11 mouse cellular contexts compared by ENCODE assay signal in genomic region chr11:94997596-94997995, GRCm38 (mm10). TPM values are rescaled to one million over a fixed set of nuclear protein-coding genes. Genes with fewer than 3 reads are reported as not detected.
DNase-seq lines count a peak whose midpoint lies in the region; ATAC-seq and TF ChIP-seq lines count a peak whose summit lies in the region.
"Had no signal": no experiment of that assay in that cellular context is flagged by ENCODE, and none has a peak within 500 bp of the region (broad histone marks: within the 10 kb centered on the region; RNA-seq: fewer than 3 reads in every experiment).

No protein-coding gene starts in this region.

- TF ChIP-seq EP300 in MEL (IDR thresholded peaks at IDR 0.05; ENCODE audit: low read depth in 1 of 2, low read length in 2 of 2), result peak; percentile 88 to 96

- H3K4me1 ChIP-seq in hindbrain, embryonic 15.5 days (replicated peaks), result peaks cover 65% of the 10 kb centered on the region
- H3K4me1 ChIP-seq in hindbrain, embryonic 11.5 days (replicated peaks; ENCODE audit: control insufficient read depth, insufficient read depth, low read length), result peaks cover 28% of the 10 kb centered on the region
- peaks cover 45 to 73% of the 10 kb centered on the region in 2 experiments for H3K4me1 ChIP-seq in MEL (ENCODE audit: control insufficient read depth in 1 of 2, insufficient read depth in 2 of 2, low read length in 2 of 2)
- H3K4me1 ChIP-seq in forebrain, embryonic 14.5 days (ENCODE audit: control insufficient read depth, insufficient read depth, low read length), result peaks cover 45% of the 10 kb centered on the region

- H3K4me3 ChIP-seq in hindbrain, embryonic 15.5 days, result no peak overlapping the region
- H3K4me3 ChIP-seq in hindbrain, embryonic 11.5 days (ENCODE audit: low read depth, low read length), result no peak overlapping the region
- H3K4me3 ChIP-seq in MEL (ENCODE audit: control insufficient read depth in 1 of 2, insufficient read depth in 1 of 2, low read depth in 2 of 2, low read length in 2 of 2), result peak overlapping the region; percentile 6 to 15
- H3K4me3 ChIP-seq in forebrain, embryonic 14.5 days (ENCODE audit: low read depth, low read length), result no peak overlapping the region

- TF ChIP-seq RAD21 in MEL (IDR thresholded peaks at IDR 0.05; ENCODE audit: low read depth, low read length), result no peak

- H3K36me3 ChIP-seq in hindbrain, embryonic 15.5 days, result peaks cover 27% of the 10 kb centered on the region
- H3K36me3 ChIP-seq in hindbrain, embryonic 11.5 days (ENCODE audit: control insufficient read depth, insufficient read depth, low read length), result peaks cover 21% of the 10 kb centered on the region
- H3K36me3 ChIP-seq in MEL (ENCODE audit: control insufficient read depth in 1 of 2, insufficient read depth in 2 of 2, low read length in 2 of 2), result peaks cover 10 to 63% of the 10 kb centered on the region in 2 experiments
- peaks cover 72% of the 10 kb centered on the region for H3K36me3 ChIP-seq in forebrain, embryonic 14.5 days (ENCODE audit: control insufficient read depth, insufficient read depth, low read length)

- H3K9me3 ChIP-seq in hindbrain, embryonic 15.5 days, result no peaks in the 10 kb centered on the region
- no peaks in the 10 kb centered on the region for H3K9me3 ChIP-seq in hindbrain, embryonic 11.5 days (ENCODE audit: control insufficient read depth, low read length)
- H3K9me3 ChIP-seq in MEL (replicated peaks; ENCODE audit: insufficient read depth, low read length), result no peaks in the 10 kb centered on the region
- no peaks in the 10 kb centered on the region for H3K9me3 ChIP-seq in forebrain, embryonic 14.5 days (replicated peaks; ENCODE audit: control insufficient read depth, low read length)

- H3K79me2 ChIP-seq in MEL (ENCODE audit: control insufficient read depth, insufficient read depth, low read length, poor library complexity), result peaks cover 73% of the 10 kb centered on the region

- no peak for TF ChIP-seq CTCF in MEL (IDR thresholded peaks at IDR 0.05 in 2 of 3, conservative IDR thresholded peaks at IDR 0.05 in 1 of 3; ENCODE audit: control insufficient read depth in 1 of 3, insufficient read depth in 1 of 3, low read depth in 2 of 3, low read length in 3 of 3, poor library complexity in 1 of 3, severe bottlenecking in 1 of 3)

- no peak for DNase-seq in hindbrain, embryonic 11.5 days (ENCODE audit: low spot score)
- DNase-seq in MEL (ENCODE audit: low read depth, low spot score), result peak; percentile 93
- no peak for DNase-seq in forebrain, embryonic 14.5 days (ENCODE audit: low spot score)
- peak; percentile 30 to 37 for DNase-seq in lung, postnatal 4 days
- no peak for DNase-seq in kidney, postnatal 14 days
- DNase-seq: cerebellum, adult 9-10 months; gastrocnemius, postnatal 14 days had no signal

- peak overlapping the region; percentile 31; the same call in 1 of the 2 replicates for H3K27ac ChIP-seq in hindbrain, embryonic 15.5 days (replicated peaks)
- no peak overlapping the region for H3K27ac ChIP-seq in hindbrain, embryonic 11.5 days (ENCODE audit: low read depth, low read length)
- peak overlapping the region; percentile 77 for H3K27ac ChIP-seq in MEL (ENCODE audit: control insufficient read depth, low read depth, low read length)
- peak overlapping the region; percentile 72 for H3K27ac ChIP-seq in forebrain, embryonic 14.5 days (ENCODE audit: low read depth, low read length)

- peak overlapping the region; percentile 7; the same call in 1 of the 2 replicates for H3K4me2 ChIP-seq in hindbrain, embryonic 15.5 days
- no peak overlapping the region for H3K4me2 ChIP-seq in hindbrain, embryonic 11.5 days (replicated peaks; ENCODE audit: low read depth, low read length)
- H3K4me2 ChIP-seq in forebrain, embryonic 14.5 days (ENCODE audit: low read length), result peak overlapping the region; percentile 14; the same call in 1 of the 2 replicates

- H3K27me3 ChIP-seq in hindbrain, embryonic 15.5 days, result no peaks in the 10 kb centered on the region
- no peaks in the 10 kb centered on the region for H3K27me3 ChIP-seq in hindbrain, embryonic 11.5 days (ENCODE audit: control insufficient read depth, insufficient read depth, low read length)
- H3K27me3 ChIP-seq in MEL (ENCODE audit: control insufficient read depth in 1 of 2, insufficient read depth in 2 of 2, low read length in 2 of 2), result no peaks in the 10 kb centered on the region
- H3K27me3 ChIP-seq in forebrain, embryonic 14.5 days (replicated peaks; ENCODE audit: control insufficient read depth, insufficient read depth, low read length), result no peaks in the 10 kb centered on the region

- 59% methylated on average over 5 of the region's 5 CpGs for WGBS in hindbrain, embryonic 15.5 days
- WGBS in hindbrain, embryonic 11.5 days, result 64% methylated on average over 5 of the region's 5 CpGs
- WGBS in forebrain, embryonic 14.5 days, result 72% methylated on average over 5 of the region's 5 CpGs

- TF ChIP-seq POLR2A in MEL (IDR thresholded peaks at IDR 0.05; ENCODE audit: control insufficient read depth in 1 of 2, insufficient read depth in 1 of 2, low read depth in 1 of 2, low read length in 2 of 2, poor library complexity in 1 of 2), result peak in 1 of 2 experiments; percentile 60; a peak in 2 of 4 replicates

- H3K9ac ChIP-seq in hindbrain, embryonic 15.5 days, result no peak overlapping the region
- no peak overlapping the region for H3K9ac ChIP-seq in hindbrain, embryonic 11.5 days (ENCODE audit: low read depth, low read length)
- peak overlapping the region; percentile 43 for H3K9ac ChIP-seq in MEL (ENCODE audit: control insufficient read depth, low read depth, low read length, poor library complexity, severe bottlenecking)
- H3K9ac ChIP-seq in forebrain, embryonic 14.5 days (ENCODE audit: low read length), result peak overlapping the region; percentile 17; the same call in 1 of the 2 replicates

- no peak for ATAC-seq in hindbrain, embryonic 15.5 days (ENCODE audit: low FRiP score, low read depth)
- no peak for ATAC-seq in hindbrain, embryonic 11.5 days (ENCODE audit: low FRiP score)
- no peak for ATAC-seq in forebrain, embryonic 14.5 days
- ATAC-seq in inflammation-experienced regulatory T-cells, adult 6 months, result no peak

TF ChIP-seq in MEL, 35 proteins besides CTCF, POLR2A, EP300 and RAD21 (continues in another document):
- no peak for TF ChIP-seq GABPA (IDR thresholded peaks at IDR 0.05; ENCODE audit: low read depth, low read length)
- peak; percentile 56; the same call in 1 of the 2 replicates for TF ChIP-seq MYB (IDR thresholded peaks at IDR 0.05; ENCODE audit: low read depth, low read length)
- peak; percentile 62; the same call in 1 of the 2 replicates for TF ChIP-seq POLR2AphosphoS2 (IDR thresholded peaks at IDR 0.05; ENCODE audit: low read length)
- TF ChIP-seq MEF2A (IDR thresholded peaks at IDR 0.05; ENCODE audit: extremely low read depth, insufficient replicate concordance, low read depth, low read length, poor library complexity, severe bottlenecking), result no peak

RNA-seq across cellular contexts. Expression of gene Ppp1r9b, which starts 6.8 kb away (rescaled TPM):
- polyA plus RNA-seq in hindbrain, embryonic 15.5 days (2015; fragmentation: Nextera tagmentation; extraction: Ambion mirVana), result 20.7 and 21.4 TPM in 2 replicates
- polyA plus RNA-seq in hindbrain, embryonic 11.5 days (2014; fragmentation: Nextera tagmentation; extraction: Ambion mirVana), result 12.4 and 16.2 TPM in 2 replicates
- 113 and 150 TPM in 2 replicates for total RNA-seq in MEL (2012; rRNA removed)
- 100 to 1,000 TPM in 1 of 2 experiments, 10 to 100 TPM in 1; 47.0 to 169 TPM for polyA plus RNA-seq in MEL (2012; ENCODE audit: insufficient read depth in 1 of 2, insufficient read length in 2 of 2, low read depth in 1 of 2, low replicate concordance in 2 of 2, missing spikeins in 1 of 2)
- polyA plus RNA-seq in forebrain, embryonic 14.5 days (2014; fragmentation: Nextera tagmentation; extraction: Ambion mirVana), result 20.8 and 21.8 TPM in 2 replicates
- polyA plus RNA-seq in inflammation-experienced regulatory T-cells, adult 6 months (2017; shearing (Covaris generic)), result 10 to 100 TPM; 19.1 to 24.8 (median 24.8) TPM

RNA-seq across cellular contexts. Expression of gene Samd14, which starts 12.1 kb away (rescaled TPM):
- polyA plus RNA-seq in hindbrain, embryonic 15.5 days (2015; fragmentation: Nextera tagmentation; extraction: Ambion mirVana), result 146 and 176 TPM in 2 replicates
- 46.1 and 47.6 TPM in 2 replicates for polyA plus RNA-seq in hindbrain, embryonic 11.5 days (2014; fragmentation: Nextera tagmentation; extraction: Ambion mirVana)
- 35.8 and 57.6 TPM in 2 replicates for total RNA-seq in MEL (2012; rRNA removed)
- polyA plus RNA-seq in MEL (2012; ENCODE audit: insufficient read depth in 1 of 2, insufficient read length in 2 of 2, low read depth in 1 of 2, low replicate concordance in 2 of 2, missing spikeins in 1 of 2), result 1,000 to 10,000 TPM in 1 of 2 experiments, 100 to 1,000 TPM in 1; 101 to 1,219 TPM
- 81.7 and 96.5 TPM in 2 replicates for polyA plus RNA-seq in forebrain, embryonic 14.5 days (2014; fragmentation: Nextera tagmentation; extraction: Ambion mirVana)
- under 1 TPM; 0.18 to 0.61 (median 0.46) TPM for polyA plus RNA-seq in inflammation-experienced regulatory T-cells, adult 6 months (2017; shearing (Covaris generic))

RNA-seq across cellular contexts. Expression of gene Sgca, which starts 21.5 kb away (rescaled TPM):
- polyA plus RNA-seq in hindbrain, embryonic 15.5 days (2015; fragmentation: Nextera tagmentation; extraction: Ambion mirVana), result 0.19 TPM in 1 of 2 replicates, not detected in the other
- 0.11 and 0.29 TPM in 2 replicates for polyA plus RNA-seq in hindbrain, embryonic 11.5 days (2014; fragmentation: Nextera tagmentation; extraction: Ambion mirVana)
- total RNA-seq in MEL (2012; rRNA removed), result not detected in 2 replicates
- not detected for polyA plus RNA-seq in MEL (2012; ENCODE audit: insufficient read depth in 1 of 2, insufficient read length in 2 of 2, low read depth in 1 of 2, low replicate concordance in 2 of 2, missing spikeins in 1 of 2)
- not detected in 2 replicates for polyA plus RNA-seq in forebrain, embryonic 14.5 days (2014; fragmentation: Nextera tagmentation; extraction: Ambion mirVana)
- not detected for polyA plus RNA-seq in inflammation-experienced regulatory T-cells, adult 6 months (2017; shearing (Covaris generic))
- polyA plus RNA-seq: neural tube, embryonic 14.5 days had no signal

RNA-seq across cellular contexts. Expression of gene Hils1, which starts 30.2 kb away (rescaled TPM):
- not detected in 2 replicates for polyA plus RNA-seq in hindbrain, embryonic 15.5 days (2015; fragmentation: Nextera tagmentation; extraction: Ambion mirVana)
- polyA plus RNA-seq in hindbrain, embryonic 11.5 days (2014; fragmentation: Nextera tagmentation; extraction: Ambion mirVana), result not detected in 2 replicates
- not detected in 2 replicates for total RNA-seq in MEL (2012; rRNA removed)
- not detected for polyA plus RNA-seq in MEL (2012; ENCODE audit: insufficient read depth in 1 of 2, insufficient read length in 2 of 2, low read depth in 1 of 2, low replicate concordance in 2 of 2, missing spikeins in 1 of 2)
- polyA plus RNA-seq in forebrain, embryonic 14.5 days (2014; fragmentation: Nextera tagmentation; extraction: Ambion mirVana), result not detected in 2 replicates
- not detected for polyA plus RNA-seq in inflammation-experienced regulatory T-cells, adult 6 months (2017; shearing (Covaris generic))
- total RNA-seq: gastrocnemius, postnatal 14 days; layer of hippocampus, postnatal 25 days had no signal
- polyA plus RNA-seq: neural tube, embryonic 14.5 days had no signal

RNA-seq across cellular contexts. Expression of gene Pdk2, which starts 43.6 kb away (rescaled TPM):
- 26.2 and 33.4 TPM in 2 replicates for polyA plus RNA-seq in hindbrain, embryonic 15.5 days (2015; fragmentation: Nextera tagmentation; extraction: Ambion mirVana)
- 12.5 and 13.0 TPM in 2 replicates for polyA plus RNA-seq in hindbrain, embryonic 11.5 days (2014; fragmentation: Nextera tagmentation; extraction: Ambion mirVana)
- total RNA-seq in MEL (2012; rRNA removed), result 0.56 and 0.81 TPM in 2 replicates
- polyA plus RNA-seq in MEL (2012; ENCODE audit: insufficient read depth in 1 of 2, insufficient read length in 2 of 2, low read depth in 1 of 2, low replicate concordance in 2 of 2, missing spikeins in 1 of 2), result 1 to 10 TPM in 1 of 2 experiments, not detected in 1; 8.0 TPM
- polyA plus RNA-seq in forebrain, embryonic 14.5 days (2014; fragmentation: Nextera tagmentation; extraction: Ambion mirVana), result 20.1 and 24.2 TPM in 2 replicates
- polyA plus RNA-seq in inflammation-experienced regulatory T-cells, adult 6 months (2017; shearing (Covaris generic)), result 1 to 10 TPM; 2.4 to 9.2 (median 8.2) TPM

Comparison
In these comparisons a context has a peak if more than half of its experiments do, and no peak if none do; other contexts are left out.
1. H3K4me3 ChIP-seq: peak in MEL (2 of 2); none in hindbrain, embryonic 15.5 days (single experiment), hindbrain, embryonic 11.5 days (single experiment) and forebrain, embryonic 14.5 days (single experiment).
2. H3K9ac ChIP-seq: peak in MEL (single experiment) and forebrain, embryonic 14.5 days (single experiment); none in hindbrain, embryonic 15.5 days (single experiment) and hindbrain, embryonic 11.5 days (single experiment).
3. DNase-seq: peak in MEL (single experiment) and lung, postnatal 4 days (2 of 2); none in hindbrain, embryonic 11.5 days (single experiment), forebrain, embryonic 14.5 days (single experiment) and kidney, postnatal 14 days (single experiment).
4. RNA of gene Samd14, which starts 12.1 kb away (polyA plus RNA-seq): 101 to 1,219 TPM in MEL, 146 to 176 TPM in hindbrain, embryonic 15.5 days, 81.7 to 96.5 TPM in forebrain, embryonic 14.5 days and 46.1 to 47.6 TPM in hindbrain, embryonic 11.5 days; 0.18 to 0.61 TPM in inflammation-experienced regulatory T-cells, adult 6 months; every median in the first group is over 10 times any median in the second.